Mouse (Mus musculus): ENCODE measurements around the gene S100a16. TPM values are rescaled to one million over a fixed set of nuclear protein-coding genes. Genes with fewer than 3 reads are reported as not detected.

The S100a16 gene
- polyA plus RNA-seq, 1 experiment from 2014 or later: 39.6 TPM

GRCm38 (mm10) chr3:90508287-90508949, 28.6 kb upstream of the S100a16 start:
- WGBS: 3% methylated on average over 20 of the region's 20 CpGs
- peak overlapping the region; percentile 94 for H3K9ac ChIP-seq (replicated peaks)
- no peak for ATAC-seq (ENCODE audit: insufficient number of reproducible peaks, insufficient read depth, low FRiP score, low TSS enrichment, low read depth)

GRCm38 (mm10) chr3:90508950-90509746, 27.9 kb upstream of the S100a16 start, which contains the start of gene Chtop:
TSS of gene Chtop (minus strand) at chr3:90509498.
- H3K27me3 ChIP-seq: peaks cover 23% of the 10 kb centered on the region
- peak; percentile 87 for ATAC-seq (ENCODE audit: insufficient number of reproducible peaks, insufficient read depth, low FRiP score, low TSS enrichment, low read depth)
- WGBS: under 1% methylated on average over 66 of the region's 66 CpGs
- peaks cover 24% of the 10 kb centered on the region for H3K4me1 ChIP-seq (replicated peaks)
- peak within 1 kb of the TSS; percentile 69 for H3K4me3 ChIP-seq (replicated peaks)
- H3K36me3 ChIP-seq: peaks cover 39% of the 10 kb centered on the region
- peak within 1 kb of the TSS; percentile 92 for H3K27ac ChIP-seq
- peak within 1 kb of the TSS; percentile 94 for H3K9ac ChIP-seq (replicated peaks)
- H3K9me3 ChIP-seq: no peaks in the 10 kb centered on the region
- H3K4me2 ChIP-seq: peak within 1 kb of the TSS; percentile 61

More at GRCm38 (mm10) chr3:90508287-90508949, 28.6 kb upstream of the S100a16 start:
- Histone ChIP-seq H3K4me1 (replicated peaks) (peaks cover 22% of the 10 kb centered on the region), H3K27ac (peak overlapping the region; percentile 92; the same call in 1 of the 2 replicates), H3K9me3 (no peaks in the 10 kb centered on the region), H3K27me3 (peaks cover 15% of the 10 kb centered on the region), H3K4me3 (replicated peaks) (peak overlapping the region; percentile 69), H3K36me3 (peaks cover 47% of the 10 kb centered on the region), H3K4me2 (peak overlapping the region; percentile 61)

GRCm38 (mm10) chr3:90509747-90510123, 27.3 kb upstream of the S100a16 start:
- Histone ChIP-seq H3K27ac (peak overlapping the region; percentile 92), H3K27me3 (peaks cover 25% of the 10 kb centered on the region), H3K4me2 (peak overlapping the region; percentile 48), H3K9ac (replicated peaks) (no peak overlapping the region), H3K9me3 (no peaks in the 10 kb centered on the region), H3K36me3 (peaks cover 34% of the 10 kb centered on the region), H3K4me3 (replicated peaks) (peak overlapping the region; percentile 69), H3K4me1 (replicated peaks) (peaks cover 27% of the 10 kb centered on the region)
- no peak for ATAC-seq (ENCODE audit: insufficient number of reproducible peaks, insufficient read depth, low FRiP score, low TSS enrichment, low read depth)
- 19% methylated on average over 2 of the region's 2 CpGs for WGBS

GRCm38 (mm10) chr3:90512276-90512675, 24.8 kb upstream of the S100a16 start:
- WGBS: 83% methylated on average over 5 of the region's 5 CpGs
- ATAC-seq (ENCODE audit: insufficient number of reproducible peaks, insufficient read depth, low FRiP score, low TSS enrichment, low read depth): no peak

GRCm38 (mm10) chr3:90512948-90513642, 24.0 kb upstream of the S100a16 start:
- Histone ChIP-seq H3K9ac (replicated peaks) (no peak overlapping the region), H3K9me3 (no peaks in the 10 kb centered on the region), H3K36me3 (0 out of 2 replicates have a peak, but pooled peaks cover 4% of the 10 kb centered on the region), H3K27me3 (peaks cover 25% of the 10 kb centered on the region), H3K4me2 (0 out of 2 replicates have a peak overlapping the region, but pooled peaks have one; percentile 74), H3K27ac (no peak overlapping the region), H3K4me1 (replicated peaks) (peaks cover 14% of the 10 kb centered on the region), H3K4me3 (replicated peaks) (no peak overlapping the region)
- no peak for ATAC-seq (ENCODE audit: insufficient number of reproducible peaks, insufficient read depth, low FRiP score, low TSS enrichment, low read depth)
- 77% methylated on average over 9 of the region's 9 CpGs for WGBS

More at GRCm38 (mm10) chr3:90512276-90512675, 24.8 kb upstream of the S100a16 start:
- Histone ChIP-seq H3K27me3 (peaks cover 25% of the 10 kb centered on the region), H3K4me2 (no peak overlapping the region), H3K9ac (replicated peaks) (no peak overlapping the region), H3K4me3 (replicated peaks) (no peak overlapping the region), H3K4me1 (replicated peaks) (peaks cover 22% of the 10 kb centered on the region), H3K9me3 (no peaks in the 10 kb centered on the region), H3K27ac (no peak overlapping the region), H3K36me3 (peaks cover 8% of the 10 kb centered on the region)

- no peak for ATAC-seq (ENCODE audit: insufficient number of reproducible peaks, insufficient read depth, low FRiP score, low TSS enrichment, low read depth)
- Histone ChIP-seq H3K27ac (no peak within 1 kb of the TSS), H3K4me1 (replicated peaks) (peaks cover 11% of the 10 kb centered on the region; the same call in 1 of the 2 replicates), H3K4me3 (replicated peaks) (peak within 1 kb of the TSS; percentile 35), H3K27me3 (peaks cover 25% of the 10 kb centered on the region), H3K36me3 (0 out of 2 replicates have a peak, but pooled peaks cover 4% of the 10 kb centered on the region), H3K9ac (replicated peaks) (peak within 1 kb of the TSS; percentile 46), H3K9me3 (no peaks in the 10 kb centered on the region), H3K4me2 (peak within 1 kb of the TSS; percentile 74)
- 5% methylated on average over 25 of the region's 25 CpGs for WGBS
Measured at GRCm38 (mm10) chr3:90513796-90514590, 23.1 kb upstream of the S100a16 start, which contains the start of the genes S100a1 and S100a13. TSS of gene S100a1 (minus strand) at chr3:90514392. TSS of gene S100a13 (plus strand) at chr3:90514435.

GRCm38 (mm10) chr3:90514691-90515090, 22.4 kb upstream of the S100a16 start:
- Histone ChIP-seq H3K9me3 (no peaks in the 10 kb centered on the region), H3K4me2 (peak overlapping the region; percentile 74), H3K4me1 (replicated peaks) (peaks cover 11% of the 10 kb centered on the region; the same call in 1 of the 2 replicates), H3K27ac (no peak overlapping the region), H3K27me3 (peaks cover 25% of the 10 kb centered on the region), H3K4me3 (replicated peaks) (peak overlapping the region; percentile 35), H3K9ac (replicated peaks) (peak overlapping the region; percentile 46; the same call in 1 of the 2 replicates), H3K36me3 (0 out of 2 replicates have a peak, but pooled peaks cover 4% of the 10 kb centered on the region)
- 2% methylated on average over 10 of the region's 10 CpGs for WGBS
- peak; percentile 56; the same call in 1 of the 2 replicates for ATAC-seq (ENCODE audit: insufficient number of reproducible peaks, insufficient read depth, low FRiP score, low TSS enrichment, low read depth)

GRCm38 (mm10) chr3:90515242-90515641, 21.8 kb upstream of the S100a16 start:
- H3K27me3 ChIP-seq: peaks cover 25% of the 10 kb centered on the region
- H3K9me3 ChIP-seq: no peaks in the 10 kb centered on the region
- H3K4me1 ChIP-seq (replicated peaks): peaks cover 11% of the 10 kb centered on the region; the same call in 1 of the 2 replicates
- ATAC-seq (ENCODE audit: insufficient number of reproducible peaks, insufficient read depth, low FRiP score, low TSS enrichment, low read depth): 0 out of 2 replicates have a peak, but pooled peaks have one; percentile 11
- WGBS: 42% methylated on average over 1 of the region's 1 CpGs
- H3K4me2 ChIP-seq: peak overlapping the region; percentile 74
- no peak overlapping the region for H3K27ac ChIP-seq
- 0 out of 2 replicates have a peak, but pooled peaks cover 4% of the 10 kb centered on the region for H3K36me3 ChIP-seq
- H3K4me3 ChIP-seq (replicated peaks): peak overlapping the region; percentile 35
- H3K9ac ChIP-seq (replicated peaks): peak overlapping the region; percentile 46; the same call in 1 of the 2 replicates

- ATAC-seq (ENCODE audit: insufficient number of reproducible peaks, insufficient read depth, low FRiP score, low TSS enrichment, low read depth): no peak
- Histone ChIP-seq H3K9ac (replicated peaks) (no peak overlapping the region), H3K4me3 (replicated peaks) (no peak overlapping the region), H3K9me3 (no peaks in the 10 kb centered on the region), H3K4me2 (no peak overlapping the region), H3K4me1 (replicated peaks) (peaks cover 11% of the 10 kb centered on the region; the same call in 1 of the 2 replicates), H3K27ac (no peak overlapping the region), H3K27me3 (peaks cover 25% of the 10 kb centered on the region), H3K36me3 (0 out of 2 replicates have a peak, but pooled peaks cover 4% of the 10 kb centered on the region)
- WGBS: 87% methylated on average over 4 of the region's 4 CpGs
Measured at GRCm38 (mm10) chr3:90515789-90516188, 21.3 kb upstream of the S100a16 start.

GRCm38 (mm10) chr3:90517711-90518110, 19.3 kb upstream of the S100a16 start:
- H3K9ac ChIP-seq (replicated peaks): no peak overlapping the region
- ATAC-seq (ENCODE audit: insufficient number of reproducible peaks, insufficient read depth, low FRiP score, low TSS enrichment, low read depth): no peak
- no peak overlapping the region for H3K27ac ChIP-seq
- H3K4me1 ChIP-seq (replicated peaks): peaks cover 11% of the 10 kb centered on the region; the same call in 1 of the 2 replicates
- no peaks in the 10 kb centered on the region for H3K9me3 ChIP-seq
- H3K4me3 ChIP-seq (replicated peaks): no peak overlapping the region
- H3K27me3 ChIP-seq: peaks cover 17% of the 10 kb centered on the region
- 81% methylated on average over 4 of the region's 4 CpGs for WGBS
- no peaks in the 10 kb centered on the region for H3K36me3 ChIP-seq
- no peak overlapping the region for H3K4me2 ChIP-seq
